Mouse (Mus musculus): ENCODE measurements around the gene Dab1. TPM values are rescaled to one million over a fixed set of nuclear protein-coding genes. Genes with fewer than 3 reads are reported as not detected.

The Dab1 gene
- polyA plus RNA-seq, 2 experiments: 0.19 to 0.34 TPM

DNA sequence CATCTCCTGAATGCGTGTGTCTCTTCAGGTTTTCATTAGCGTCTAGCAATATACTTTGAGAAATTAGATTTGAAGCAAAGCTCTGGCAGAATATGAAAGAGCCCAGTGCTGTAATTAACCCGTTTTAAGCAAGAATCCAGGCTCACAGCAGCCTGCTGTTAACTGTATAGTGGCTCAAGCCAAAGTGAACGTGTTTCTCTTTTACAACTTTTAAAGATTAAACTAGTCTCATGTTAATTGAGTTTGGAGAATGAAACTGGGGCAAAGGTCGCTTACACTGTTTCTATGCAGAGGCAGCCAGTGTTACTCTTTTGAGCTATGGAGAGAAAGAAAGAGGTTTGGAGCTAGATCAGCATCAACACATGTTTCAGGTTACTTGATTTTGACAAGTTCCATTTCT lies 766.1 kb downstream of the Dab1 start:
- no peak overlapping the region for H3K27ac ChIP-seq
- no peak overlapping the region for H3K4me2 ChIP-seq (ENCODE audit: low read depth)
- no peak for TF ChIP-seq CTCF (IDR thresholded peaks at IDR 0.05; ENCODE audit: low read depth)
- no peak for TF ChIP-seq EP300 (IDR thresholded peaks at IDR 0.05; ENCODE audit: low read depth)
- DNase-seq (ENCODE audit: low read depth in 3 of 3, low spot score in 3 of 3) (peak in 1 of 3 experiments; percentile 5), ATAC-seq (ENCODE audit: insufficient read depth) (no peak)
- H3K9me3 ChIP-seq (ENCODE audit: control insufficient read depth, low read length): no peaks in the 10 kb centered on the region
- 49% methylated on average over 5 of the region's 5 CpGs for WGBS (ENCODE audit: insufficient replicate concordance)
- H3K36me3 ChIP-seq (replicated peaks; ENCODE audit: control insufficient read depth, insufficient read depth, low read depth): no peaks in the 10 kb centered on the region
- H3K4me1 ChIP-seq (replicated peaks; ENCODE audit: control insufficient read depth in 2 of 2, insufficient read depth in 2 of 2, low read length in 1 of 2): no peaks in the 10 kb centered on the region
- no peaks in the 10 kb centered on the region for H3K27me3 ChIP-seq (ENCODE audit: control insufficient read depth, insufficient read depth, low read length)
- no peak overlapping the region for H3K9ac ChIP-seq (replicated peaks)
- no peak overlapping the region for H3K4me3 ChIP-seq (ENCODE audit: insufficient read depth in 1 of 2, low read depth in 2 of 2, low read length in 2 of 2)

DNA sequence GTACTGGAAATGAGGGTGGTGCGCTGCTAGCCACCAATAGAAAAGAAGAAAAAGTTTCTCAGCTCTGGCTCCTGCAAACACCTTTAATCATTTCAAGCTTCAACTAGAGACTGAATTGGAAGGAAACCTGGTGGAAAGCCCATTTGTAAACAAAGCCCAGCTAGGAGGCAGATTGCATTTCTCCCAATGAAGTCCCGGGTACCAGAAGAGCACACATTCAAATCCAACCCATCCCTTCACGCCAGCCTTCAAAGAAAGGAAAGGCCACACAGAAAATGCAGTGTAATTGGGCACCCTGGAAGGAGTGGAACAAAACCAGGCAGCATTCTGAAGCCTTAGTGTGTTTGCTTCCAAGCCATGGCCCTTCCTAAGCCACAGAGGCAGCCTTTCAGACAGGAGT lies 776.4 kb downstream of the Dab1 start:
- TF ChIP-seq EP300 (IDR thresholded peaks at IDR 0.05; ENCODE audit: low read depth): no peak
- TF ChIP-seq CTCF (IDR thresholded peaks at IDR 0.05; ENCODE audit: low read depth): no peak
- WGBS (ENCODE audit: insufficient replicate concordance): 58% methylated on average over 3 of the region's 3 CpGs
- Histone ChIP-seq H3K36me3 (replicated peaks; ENCODE audit: control insufficient read depth, insufficient read depth, low read depth) (no peaks in the 10 kb centered on the region), H3K4me1 (replicated peaks; ENCODE audit: control insufficient read depth in 2 of 2, insufficient read depth in 2 of 2, low read length in 1 of 2) (no peaks in the 10 kb centered on the region), H3K27me3 (ENCODE audit: control insufficient read depth, insufficient read depth, low read length) (no peaks in the 10 kb centered on the region), H3K9me3 (ENCODE audit: control insufficient read depth, low read length) (no peaks in the 10 kb centered on the region), H3K4me3 (ENCODE audit: insufficient read depth in 1 of 2, low read depth in 2 of 2, low read length in 2 of 2) (no peak overlapping the region), H3K4me2 (ENCODE audit: low read depth) (no peak overlapping the region), H3K9ac (replicated peaks) (no peak overlapping the region), H3K27ac (no peak overlapping the region)
- ATAC-seq (ENCODE audit: insufficient read depth) (no peak), DNase-seq (ENCODE audit: low read depth in 3 of 3, low spot score in 3 of 3) (no peak)

DNA sequence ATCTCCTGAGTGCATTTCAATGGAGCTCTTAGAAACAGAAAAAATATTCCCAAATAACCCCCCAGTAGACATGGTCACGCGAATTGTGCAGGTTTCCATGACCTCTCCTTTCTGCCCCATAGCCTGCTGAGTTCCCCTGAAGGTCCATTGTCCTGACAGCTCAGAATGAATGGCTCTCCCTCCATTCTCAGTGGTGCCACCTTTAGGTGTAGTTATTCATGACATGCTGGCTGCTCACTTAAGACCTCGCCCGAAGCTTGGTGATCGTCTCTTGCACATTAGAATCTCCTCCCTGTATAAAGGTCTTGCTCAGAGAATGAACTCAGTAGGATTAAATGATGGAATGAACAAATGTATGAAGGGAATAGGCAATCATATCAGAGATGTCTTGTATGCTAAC lies 776.9 kb downstream of the Dab1 start:
- Histone ChIP-seq H3K4me2 (ENCODE audit: low read depth) (no peak overlapping the region), H3K27me3 (ENCODE audit: control insufficient read depth, insufficient read depth, low read length) (no peaks in the 10 kb centered on the region), H3K4me1 (replicated peaks; ENCODE audit: control insufficient read depth in 2 of 2, insufficient read depth in 2 of 2, low read length in 1 of 2) (no peaks in the 10 kb centered on the region), H3K36me3 (replicated peaks; ENCODE audit: control insufficient read depth, insufficient read depth, low read depth) (no peaks in the 10 kb centered on the region), H3K4me3 (ENCODE audit: insufficient read depth in 1 of 2, low read depth in 2 of 2, low read length in 2 of 2) (no peak overlapping the region), H3K9ac (replicated peaks) (no peak overlapping the region), H3K9me3 (ENCODE audit: control insufficient read depth, low read length) (no peaks in the 10 kb centered on the region), H3K27ac (no peak overlapping the region)
- ATAC-seq (ENCODE audit: insufficient read depth) (no peak), DNase-seq (ENCODE audit: low read depth in 3 of 3, low spot score in 3 of 3) (no peak)
- TF ChIP-seq CTCF (IDR thresholded peaks at IDR 0.05; ENCODE audit: low read depth): no peak
- no peak for TF ChIP-seq EP300 (IDR thresholded peaks at IDR 0.05; ENCODE audit: low read depth)
- WGBS (ENCODE audit: insufficient replicate concordance): 66% methylated on average over 5 of the region's 5 CpGs

DNA sequence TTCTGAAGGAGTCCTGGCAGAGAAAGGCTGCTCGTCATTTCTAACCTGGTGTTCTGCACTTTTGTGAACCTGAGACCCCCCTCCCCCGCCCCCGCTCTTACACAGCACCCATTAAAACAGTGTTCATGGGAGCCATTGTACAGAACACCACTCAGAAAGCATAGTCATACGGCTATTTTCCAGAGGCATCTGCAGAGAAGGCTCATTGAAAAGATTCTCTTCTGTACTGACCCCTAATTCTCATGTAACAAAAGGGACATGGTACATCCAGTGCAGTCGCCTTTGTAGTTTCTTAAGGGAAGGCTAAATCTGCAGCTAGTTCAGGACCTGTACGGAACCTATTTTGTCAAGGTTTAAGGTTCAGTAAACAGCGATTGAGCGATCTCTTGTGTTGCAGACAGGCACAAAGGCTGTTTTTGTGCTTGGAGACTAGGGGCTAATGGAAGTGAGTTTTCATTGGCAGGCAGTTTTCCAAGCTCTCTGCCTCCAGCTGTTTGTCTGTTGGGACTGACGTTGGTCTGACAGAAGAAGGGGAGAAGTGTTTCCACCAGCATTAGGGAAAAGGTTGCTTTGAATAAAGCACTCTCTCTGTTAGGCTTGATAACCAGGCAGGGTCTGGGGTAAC lies 780.1 kb downstream of the Dab1 start:
- Histone ChIP-seq H3K27ac (no peak overlapping the region), H3K9ac (replicated peaks) (no peak overlapping the region), H3K36me3 (replicated peaks; ENCODE audit: control insufficient read depth, insufficient read depth, low read depth) (no peaks in the 10 kb centered on the region), H3K4me3 (ENCODE audit: insufficient read depth in 1 of 2, low read depth in 2 of 2, low read length in 2 of 2) (no peak overlapping the region), H3K4me2 (ENCODE audit: low read depth) (no peak overlapping the region), H3K4me1 (replicated peaks; ENCODE audit: control insufficient read depth in 2 of 2, insufficient read depth in 2 of 2, low read length in 1 of 2) (no peaks in the 10 kb centered on the region), H3K9me3 (ENCODE audit: control insufficient read depth, low read length) (no peaks in the 10 kb centered on the region), H3K27me3 (ENCODE audit: control insufficient read depth, insufficient read depth, low read length) (no peaks in the 10 kb centered on the region)
- TF ChIP-seq CTCF (IDR thresholded peaks at IDR 0.05; ENCODE audit: low read depth): no peak
- DNase-seq (ENCODE audit: low read depth in 3 of 3, low spot score in 3 of 3) (no peak), ATAC-seq (ENCODE audit: insufficient read depth) (no peak)
- WGBS (ENCODE audit: insufficient replicate concordance): 59% methylated on average over 9 of the region's 9 CpGs

DNA sequence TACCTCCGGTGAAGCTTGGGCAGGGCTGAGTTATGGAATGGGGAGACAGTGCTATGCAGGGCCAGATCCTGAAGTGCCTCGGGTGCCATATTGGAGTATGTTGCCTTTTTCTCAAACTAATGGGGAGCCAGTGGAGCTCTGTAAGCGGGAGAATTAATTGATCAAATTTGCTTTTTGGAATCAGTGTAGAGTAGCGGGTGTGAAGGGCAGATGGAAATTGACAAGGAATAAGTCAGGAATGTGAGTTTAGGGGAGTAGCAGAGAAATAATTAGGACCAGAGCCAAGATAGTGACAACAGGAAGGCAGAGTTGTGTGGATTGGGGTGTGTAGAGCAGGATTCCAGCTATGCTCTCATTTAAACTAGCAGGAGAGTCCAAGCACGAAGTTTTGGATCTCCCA lies 784.9 kb downstream of the Dab1 start:
- Histone ChIP-seq H3K4me3 (ENCODE audit: insufficient read depth in 1 of 2, low read depth in 2 of 2, low read length in 2 of 2) (no peak overlapping the region), H3K27ac (no peak overlapping the region), H3K4me2 (ENCODE audit: low read depth) (no peak overlapping the region), H3K4me1 (replicated peaks; ENCODE audit: control insufficient read depth in 2 of 2, insufficient read depth in 2 of 2, low read length in 1 of 2) (no peaks in the 10 kb centered on the region), H3K9ac (replicated peaks) (no peak overlapping the region), H3K27me3 (ENCODE audit: control insufficient read depth, insufficient read depth, low read length) (no peaks in the 10 kb centered on the region), H3K9me3 (ENCODE audit: control insufficient read depth, low read length) (no peaks in the 10 kb centered on the region), H3K36me3 (replicated peaks; ENCODE audit: control insufficient read depth, insufficient read depth, low read depth) (no peaks in the 10 kb centered on the region)
- DNase-seq (ENCODE audit: low read depth in 3 of 3, low spot score in 3 of 3): no peak
- no peak for ATAC-seq (ENCODE audit: insufficient read depth)
- TF ChIP-seq EP300 (IDR thresholded peaks at IDR 0.05; ENCODE audit: low read depth): no peak
- TF ChIP-seq CTCF (IDR thresholded peaks at IDR 0.05; ENCODE audit: low read depth): no peak
- 62% methylated on average over 5 of the region's 5 CpGs for WGBS (ENCODE audit: insufficient replicate concordance)
